Mouse (Mus musculus) 416B (cell line): Measurements from ENCODE around the gene Cers5.
"Not testable (repeated sequence)": the region's sequence is repeated elsewhere in the genome, so short reads cannot be mapped to it uniquely, and the experiment has no call there.

Source experiments
- DNase-seq: peaks from one replicate; pipeline ENCODE4 v3.0.0; 2011; ENCODE audit warnings: low read depth

Cers5 gene

DNA sequence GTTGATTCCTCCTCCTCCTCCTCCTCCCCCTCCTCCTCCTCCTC, at the start of gene Cers5:
Cers5 (minus strand) TSS at position 5 of the 44 bp plus-strand sequence.
- not testable (repeated sequence) for DNase-seq

DNA sequence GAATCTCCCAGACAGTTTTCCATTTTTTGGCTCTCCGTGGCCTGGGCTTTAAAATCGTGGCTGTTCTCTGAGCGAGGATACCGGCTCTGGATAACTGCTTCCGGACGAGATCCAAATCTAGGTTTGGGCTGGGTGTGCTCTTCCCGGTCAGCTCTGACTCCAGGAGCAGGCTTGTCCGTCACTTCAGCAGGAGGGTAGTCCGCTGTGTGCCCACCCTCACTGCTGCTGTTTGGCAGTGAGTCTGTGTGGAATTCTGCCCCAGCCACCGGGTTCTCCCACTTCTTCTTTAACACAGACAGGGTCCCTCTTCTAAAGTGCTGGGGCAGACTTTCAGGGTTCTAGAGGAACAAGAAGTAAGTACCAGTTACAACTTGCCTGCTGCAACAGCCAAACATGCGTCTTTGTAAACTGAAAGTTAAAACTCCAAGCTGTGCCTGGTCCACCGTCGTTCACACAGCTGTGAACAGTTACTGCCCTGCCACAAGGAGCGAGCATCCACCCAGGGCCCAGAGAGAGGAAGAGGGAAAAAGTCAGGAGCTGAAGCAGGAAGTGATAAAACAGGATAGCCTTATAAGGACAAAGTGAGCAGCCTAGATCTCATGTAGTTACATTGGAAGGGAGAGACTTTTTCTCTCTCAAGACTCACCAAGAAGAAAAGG, 47.1 kb upstream of the Cers5 start:
- peak; percentile 71 for DNase-seq

GRCm38 (mm10) chr15:99819109-99819440, 46.4 kb upstream of the Cers5 start:
- peak; percentile 52 for DNase-seq

DNA sequence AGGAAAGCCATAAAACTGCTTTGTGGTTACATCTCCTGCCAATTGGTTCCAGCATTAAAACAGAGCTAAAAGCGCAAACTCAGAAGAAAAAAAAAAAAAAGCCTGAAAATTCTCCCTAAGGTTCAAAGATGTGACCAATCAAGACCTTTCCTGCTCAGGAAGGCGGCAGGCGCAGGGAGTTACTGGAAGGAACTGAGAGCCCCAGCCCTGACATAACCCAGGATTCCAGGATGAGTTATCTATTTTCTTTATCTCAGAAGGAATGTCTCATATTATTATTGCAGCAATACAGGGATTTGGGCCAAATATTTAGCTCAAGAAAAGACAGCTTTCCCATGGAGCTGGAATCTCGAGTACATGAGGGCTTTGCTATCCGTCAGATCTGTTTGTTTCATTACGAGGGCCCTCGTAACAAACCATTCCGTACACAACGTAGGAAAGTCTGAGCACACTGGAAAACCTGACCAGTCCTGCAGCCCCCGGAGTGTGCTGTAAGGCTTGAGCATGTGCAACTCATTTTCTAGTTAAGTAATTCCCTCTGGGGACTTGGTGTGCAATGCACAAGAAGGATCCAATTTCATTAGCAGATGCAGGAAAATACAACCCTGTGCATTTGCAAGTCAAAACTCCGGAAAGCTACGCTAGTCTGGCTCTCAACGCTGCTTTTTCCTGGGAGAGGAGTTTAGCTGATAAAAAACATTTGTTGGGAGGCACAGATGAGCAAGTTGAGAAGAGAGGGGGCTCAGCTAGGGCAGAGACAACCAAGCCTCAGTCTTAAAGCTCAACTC, 45.8 kb upstream of the Cers5 start:
- DNase-seq: peak; percentile 71

DNA sequence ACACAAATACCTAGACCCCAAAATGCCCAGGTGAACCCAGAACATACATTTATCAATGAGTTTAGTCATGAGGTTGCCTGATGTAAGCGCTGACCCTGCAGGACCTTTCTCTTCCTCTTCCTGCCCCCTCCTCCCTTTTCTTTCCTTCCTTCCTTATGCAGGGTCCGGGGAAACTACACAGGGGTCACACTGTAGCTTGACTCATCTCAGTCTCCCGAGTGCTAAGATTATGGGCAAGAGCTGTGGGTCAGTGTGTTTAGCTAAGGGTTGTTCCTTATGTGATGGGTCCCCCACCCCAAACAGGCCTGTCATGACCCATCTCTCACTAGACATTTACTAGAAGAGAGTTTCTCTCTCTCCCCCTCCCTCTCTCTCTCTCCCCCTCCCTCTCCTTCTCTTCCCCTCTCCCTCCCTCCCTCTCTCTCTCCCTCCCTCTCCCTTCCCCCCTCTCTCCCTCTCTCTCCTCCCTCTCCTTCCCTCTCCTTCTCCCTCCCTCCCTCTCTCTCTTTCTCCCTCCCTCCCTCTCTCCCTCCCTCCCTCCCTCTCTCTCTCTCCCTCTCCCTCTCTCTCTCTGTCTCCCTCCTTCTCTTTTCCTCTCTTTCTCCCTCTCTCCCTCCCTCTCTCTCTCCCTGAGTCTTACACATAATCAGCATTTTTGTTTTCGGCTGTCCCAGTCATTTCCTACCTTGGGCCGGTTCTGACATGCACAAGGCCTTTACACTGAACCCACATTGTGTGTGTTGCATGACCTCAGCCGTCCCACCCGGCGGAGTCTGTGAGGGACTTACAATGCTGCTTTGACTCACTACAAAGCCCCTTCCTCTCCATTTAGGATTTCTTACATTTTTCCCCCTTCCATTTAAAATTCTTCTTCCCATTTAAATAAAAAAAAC, 44.9 kb upstream of the Cers5 start:
- DNase-seq: no peak

- no peak for DNase-seq
Observed at GRCm38 (mm10) chr15:99815999-99816398, 43.3 kb upstream of the Cers5 start.

DNA sequence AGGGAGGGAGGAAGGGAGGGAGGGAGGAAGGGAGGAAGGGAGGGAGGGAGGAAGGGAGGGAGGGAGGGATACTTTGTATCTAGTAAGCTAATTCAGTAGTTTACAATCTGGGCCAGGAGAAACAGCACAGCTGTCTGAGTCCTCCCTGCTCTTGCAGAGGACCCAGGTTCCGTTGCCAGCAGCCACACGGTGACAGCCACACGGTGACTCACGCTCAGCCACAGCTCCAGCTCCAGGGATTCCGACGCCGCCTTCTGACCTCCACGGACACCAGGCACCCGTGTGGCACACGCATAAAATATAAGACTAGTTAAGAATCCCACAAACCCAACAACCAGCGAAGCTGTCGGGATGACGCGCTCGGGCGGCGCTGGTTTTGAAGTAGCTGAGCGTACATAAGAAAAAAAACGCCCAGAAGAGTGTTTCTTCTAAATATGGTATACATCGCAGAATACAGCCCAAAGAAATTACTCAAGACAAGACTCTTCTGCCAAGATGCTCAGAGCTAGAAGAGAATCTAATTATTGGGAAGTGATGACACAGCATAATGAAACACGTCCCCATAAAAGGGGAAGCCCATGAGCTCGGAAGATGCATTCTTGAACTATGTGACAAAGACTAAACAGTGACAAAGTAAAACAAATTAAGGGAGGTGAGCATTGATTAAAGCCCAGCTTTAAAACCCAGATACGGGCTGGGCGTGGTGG, 42.0 kb upstream of the Cers5 start:
- DNase-seq: no peak

GRCm38 (mm10) chr15:99813639-99814038, 41.0 kb upstream of the Cers5 start:
- DNase-seq: no peak

- DNase-seq: no peak
Observed at GRCm38 (mm10) chr15:99812097-99812496, 39.4 kb upstream of the Cers5 start.

- no peak for DNase-seq
Observed at GRCm38 (mm10) chr15:99807776-99808735, 35.4 kb upstream of the Cers5 start.

- DNase-seq: peak; percentile 71
Observed at GRCm38 (mm10) chr15:99806171-99806570, 33.5 kb upstream of the Cers5 start.

DNA sequence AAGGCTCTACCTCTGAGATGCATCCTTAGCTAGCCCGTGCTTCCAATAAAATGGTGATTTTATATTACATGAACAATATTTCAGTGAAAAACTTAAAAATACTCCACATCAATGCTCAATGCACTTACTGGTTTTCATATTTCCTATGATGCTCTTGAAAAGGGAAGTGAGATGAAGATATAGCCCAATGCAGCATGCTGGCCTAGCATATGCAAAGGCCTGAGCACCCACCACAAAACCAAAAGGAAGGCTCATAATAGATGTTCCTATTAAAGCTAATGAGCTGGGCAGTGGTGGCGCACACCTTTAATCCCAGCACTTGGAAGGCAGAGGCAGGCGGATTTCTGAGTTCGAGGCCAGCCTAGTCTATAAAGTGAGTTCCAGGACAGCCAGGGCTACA, 33.0 kb upstream of the Cers5 start:
- DNase-seq: no peak

DNA sequence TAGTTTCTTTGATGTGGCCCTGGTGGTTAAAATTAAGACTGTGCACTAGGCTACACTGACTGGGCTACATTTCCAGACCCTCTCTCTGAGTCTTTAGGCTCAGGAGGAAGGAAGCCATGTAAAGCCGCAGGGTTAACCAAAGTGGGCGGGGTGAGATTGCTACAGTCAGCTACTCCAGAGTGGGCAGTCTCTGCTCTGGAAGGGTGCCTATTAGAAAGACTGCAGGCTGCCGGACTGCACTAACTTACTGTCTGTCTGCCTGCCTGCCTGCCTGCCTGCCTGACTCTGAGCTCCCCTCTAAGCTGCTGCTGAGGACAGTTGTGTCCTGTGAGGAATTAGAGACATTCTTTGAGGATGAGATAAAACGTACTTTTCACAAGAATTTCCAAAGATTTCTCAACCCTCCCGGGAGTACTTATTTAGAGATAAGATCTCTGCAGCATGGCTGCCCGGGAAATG, 30.5 kb upstream of the Cers5 start:
- DNase-seq: peak; percentile 96

DNA sequence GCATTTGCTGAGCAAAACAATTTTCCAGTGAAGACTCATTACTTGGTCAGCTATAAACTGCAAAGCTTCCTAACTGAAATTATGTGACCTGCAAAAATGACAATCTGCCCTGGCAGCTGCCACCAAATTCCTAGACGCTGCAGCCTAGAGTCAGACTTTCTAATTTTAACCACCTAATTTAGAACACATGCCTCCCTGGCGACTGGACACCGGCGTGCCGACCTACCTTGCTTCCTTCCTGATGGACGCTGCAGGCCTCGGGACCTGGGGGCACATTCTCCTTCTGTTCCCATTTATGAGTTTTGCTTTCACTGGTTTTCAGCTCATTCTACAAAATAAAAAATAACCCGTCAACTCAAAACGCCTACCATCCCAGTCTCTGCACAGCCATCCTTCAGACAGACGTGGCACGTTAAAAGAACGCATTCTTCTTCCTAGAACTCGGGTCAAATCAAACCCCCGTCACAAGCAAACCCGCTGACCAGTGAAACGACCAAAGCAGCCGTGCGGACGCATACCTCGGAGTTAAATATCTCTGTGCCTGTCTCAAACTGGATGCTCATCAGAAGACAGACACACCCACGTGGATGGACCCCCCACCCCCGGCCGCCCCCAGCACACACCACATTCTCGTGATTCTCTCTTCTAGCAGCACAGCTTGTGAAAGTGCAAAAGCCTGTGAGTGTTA, 29.3 kb upstream of the Cers5 start:
- DNase-seq: no peak

DNA sequence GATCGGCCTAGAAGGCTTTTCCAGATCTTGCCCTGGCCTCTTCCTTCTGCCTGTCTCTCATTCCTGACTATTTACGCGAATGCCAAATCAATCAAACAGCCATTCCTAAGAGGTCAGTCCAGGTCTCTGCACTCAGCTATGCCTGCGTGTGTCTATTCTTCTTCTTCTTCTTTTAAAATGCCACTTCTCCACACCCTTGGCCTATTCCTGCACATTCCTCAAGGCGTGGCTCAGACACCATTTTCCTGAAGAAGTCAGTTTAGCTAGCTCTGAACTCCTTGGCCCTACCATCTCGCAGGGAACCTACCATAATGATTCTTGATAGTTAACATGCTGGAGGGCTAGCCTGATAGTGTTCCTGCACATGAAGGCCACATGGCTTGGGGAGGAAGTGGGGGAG, 27.0 kb upstream of the Cers5 start:
- DNase-seq: no peak

GRCm38 (mm10) chr15:99797898-99798297, 25.2 kb upstream of the Cers5 start:
- no peak for DNase-seq

DNA sequence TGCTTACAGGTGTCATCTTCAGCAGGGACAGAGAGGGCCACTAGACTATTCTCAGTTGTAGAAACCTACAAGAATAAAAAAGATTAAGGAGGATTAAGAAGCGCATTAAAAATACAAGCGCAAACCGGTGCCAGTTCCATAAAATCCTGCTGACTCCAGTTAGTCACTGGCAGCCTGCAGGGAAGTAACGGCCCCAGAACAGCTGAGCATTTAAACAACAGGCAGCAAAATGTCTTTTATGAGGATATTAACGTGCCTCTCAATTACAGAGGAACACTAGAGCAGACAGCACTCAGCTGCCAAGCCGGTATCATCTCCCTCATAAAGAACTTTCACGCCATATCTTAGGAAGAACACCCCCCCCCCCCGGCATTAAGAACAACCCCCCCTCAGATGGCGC, 24.1 kb upstream of the Cers5 start:
- DNase-seq: no peak

GRCm38 (mm10) chr15:99796066-99796465, 23.4 kb upstream of the Cers5 start:
- DNase-seq: peak; percentile 70

DNA sequence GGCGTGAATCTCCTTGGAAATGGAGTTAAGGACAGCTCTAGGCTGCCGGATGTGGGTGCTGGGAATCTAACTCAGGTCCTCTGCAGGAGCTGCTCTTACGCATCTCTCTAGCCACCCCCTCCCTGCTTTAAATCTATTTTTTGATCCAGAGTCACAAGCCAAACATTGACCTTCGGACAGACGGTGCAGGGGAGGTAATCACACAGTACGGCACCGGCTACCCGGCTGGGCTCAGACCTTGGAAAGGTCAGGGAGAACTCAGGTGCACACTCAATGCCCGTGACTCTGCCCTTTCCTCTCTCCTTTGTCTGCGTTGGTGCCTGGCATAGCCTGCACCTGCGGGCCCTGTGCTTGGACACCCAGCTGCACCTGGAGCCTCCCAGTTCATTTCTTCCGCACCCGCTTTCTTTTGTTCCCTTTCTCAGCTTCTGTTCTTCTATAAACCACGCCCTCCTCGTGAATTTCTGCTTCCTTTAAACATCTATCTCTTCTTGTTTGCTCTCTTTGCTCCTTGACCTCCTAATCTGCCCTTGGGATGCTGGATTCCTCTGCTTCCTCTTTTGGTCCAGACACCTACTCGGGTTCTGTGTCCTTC, 19.6 kb upstream of the Cers5 start:
- no peak for DNase-seq

GRCm38 (mm10) chr15:99791003-99791402, 18.3 kb upstream of the Cers5 start:
- DNase-seq: no peak

- DNase-seq: no peak
Observed at GRCm38 (mm10) chr15:99790464-99790863, 17.8 kb upstream of the Cers5 start.
